Mouse (Mus musculus): ENCODE data around the gene Bahd1. TPM values are rescaled to one million over a fixed set of nuclear protein-coding genes. Genes with fewer than 3 reads are reported as not detected.

Gene Bahd1
- polyA plus RNA-seq, 1 experiment: 22.2 TPM

GRCm38 (mm10) chr2:118949699-118950098 lies 49.5 kb downstream of the Bahd1 start:
- Histone ChIP-seq H3K27ac (ENCODE audit: insufficient read depth, low read length) (no peak overlapping the region), H3K27me3 (ENCODE audit: control insufficient read depth, insufficient read depth, low read length) (no peaks in the 10 kb centered on the region), H3K36me3 (ENCODE audit: control insufficient read depth, insufficient read depth, low read length) (no peaks in the 10 kb centered on the region), H3K4me3 (ENCODE audit: extremely low read depth, insufficient read depth, insufficient read length) (no peak overlapping the region), H3K4me1 (ENCODE audit: control insufficient read depth, insufficient read depth, insufficient read length) (no peaks in the 10 kb centered on the region)
- 48% methylated on average over 3 of the region's 3 CpGs for WGBS
- no peak for DNase-seq (ENCODE audit: low read depth in 1 of 2, low spot score in 2 of 2)
- no peak for TF ChIP-seq POLR2A (IDR thresholded peaks at IDR 0.05; ENCODE audit: low read depth, low read length)
- no peak for TF ChIP-seq CTCF (IDR thresholded peaks at IDR 0.05; ENCODE audit: extremely low read depth, insufficient read depth, insufficient read length, insufficient replicate concordance)

DNA sequence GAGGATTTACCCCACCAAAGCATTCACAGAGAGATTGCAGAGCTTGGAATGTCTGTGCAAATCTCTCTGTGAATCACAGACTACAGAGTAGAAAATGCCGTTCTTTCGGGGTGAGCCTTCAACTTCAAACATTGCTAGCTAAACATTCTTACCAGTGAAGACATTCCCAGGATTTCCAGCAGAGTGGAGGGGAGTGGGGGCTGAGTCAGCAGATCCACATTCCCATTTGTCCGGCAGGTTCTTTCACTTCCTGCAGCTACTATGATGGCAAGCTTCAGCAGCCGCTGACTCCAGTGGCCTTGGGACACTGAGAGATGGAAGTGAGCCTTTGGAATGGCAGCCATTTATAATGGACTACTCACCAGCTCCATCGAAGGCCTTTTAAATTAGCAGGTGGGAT lies 56.3 kb downstream of the Bahd1 start:
- WGBS: 91% methylated on average over 5 of the region's 5 CpGs

DNA sequence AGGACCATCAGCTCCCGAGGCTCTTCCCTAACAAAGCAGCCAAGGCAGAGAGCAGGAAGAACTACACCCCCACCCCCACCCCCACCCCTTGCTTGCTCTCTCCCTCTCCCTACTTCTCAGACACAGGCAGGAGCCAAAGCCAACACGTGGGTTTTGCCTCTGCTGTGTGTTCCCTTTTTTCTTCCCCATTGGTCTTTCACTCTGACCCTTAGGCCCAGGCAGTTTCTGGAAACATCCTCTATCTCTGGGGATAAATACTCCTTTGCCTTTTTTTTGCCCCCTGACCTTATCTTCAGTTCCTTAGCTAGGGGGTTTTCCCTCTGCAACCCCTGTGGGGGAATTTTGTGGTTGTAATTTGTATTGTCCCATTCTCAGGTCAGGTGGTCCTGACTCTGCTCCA lies 59.5 kb downstream of the Bahd1 start:
- Histone ChIP-seq H3K4me1 (ENCODE audit: control insufficient read depth, insufficient read depth, insufficient read length) (no peaks in the 10 kb centered on the region), H3K36me3 (ENCODE audit: control insufficient read depth, insufficient read depth, low read length) (no peaks in the 10 kb centered on the region), H3K4me3 (ENCODE audit: extremely low read depth, insufficient read depth, insufficient read length) (no peak overlapping the region), H3K27ac (ENCODE audit: insufficient read depth, low read length) (no peak overlapping the region), H3K27me3 (ENCODE audit: control insufficient read depth, insufficient read depth, low read length) (no peaks in the 10 kb centered on the region)
- 20% methylated on average over 2 of the region's 2 CpGs for WGBS
- DNase-seq (ENCODE audit: low read depth in 1 of 2, low spot score in 2 of 2): no peak
- TF ChIP-seq CTCF (IDR thresholded peaks at IDR 0.05; ENCODE audit: extremely low read depth, insufficient read depth, insufficient read length, insufficient replicate concordance): no peak
- TF ChIP-seq POLR2A (IDR thresholded peaks at IDR 0.05; ENCODE audit: low read depth, low read length): no peak

More for the DNA sequence above, 56.3 kb downstream of the Bahd1 start:
- Histone ChIP-seq H3K36me3 (ENCODE audit: control insufficient read depth, insufficient read depth, low read length) (no peaks in the 10 kb centered on the region), H3K4me1 (ENCODE audit: control insufficient read depth, insufficient read depth, insufficient read length) (no peaks in the 10 kb centered on the region), H3K4me3 (ENCODE audit: extremely low read depth, insufficient read depth, insufficient read length) (no peak overlapping the region), H3K27ac (ENCODE audit: insufficient read depth, low read length) (no peak overlapping the region), H3K27me3 (ENCODE audit: control insufficient read depth, insufficient read depth, low read length) (no peaks in the 10 kb centered on the region)
- DNase-seq (ENCODE audit: low read depth in 1 of 2, low spot score in 2 of 2): no peak
- TF ChIP-seq POLR2A (IDR thresholded peaks at IDR 0.05; ENCODE audit: low read depth, low read length) (no peak), CTCF (IDR thresholded peaks at IDR 0.05; ENCODE audit: extremely low read depth, insufficient read depth, insufficient read length, insufficient replicate concordance) (no peak)

- Histone ChIP-seq H3K4me1 (ENCODE audit: control insufficient read depth, insufficient read depth, insufficient read length) (no peaks in the 10 kb centered on the region), H3K27ac (ENCODE audit: insufficient read depth, low read length) (no peak overlapping the region), H3K36me3 (ENCODE audit: control insufficient read depth, insufficient read depth, low read length) (no peaks in the 10 kb centered on the region), H3K4me3 (ENCODE audit: extremely low read depth, insufficient read depth, insufficient read length) (no peak overlapping the region), H3K27me3 (ENCODE audit: control insufficient read depth, insufficient read depth, low read length) (no peaks in the 10 kb centered on the region)
- TF ChIP-seq POLR2A (IDR thresholded peaks at IDR 0.05; ENCODE audit: low read depth, low read length) (no peak), CTCF (IDR thresholded peaks at IDR 0.05; ENCODE audit: extremely low read depth, insufficient read depth, insufficient read length, insufficient replicate concordance) (no peak)
- no peak for DNase-seq (ENCODE audit: low read depth in 1 of 2, low spot score in 2 of 2)
- 89% methylated on average over 2 of the region's 2 CpGs for WGBS
Observed at GRCm38 (mm10) chr2:118960413-118960812, 60.2 kb downstream of the Bahd1 start.

- no peak overlapping the region for H3K27ac ChIP-seq (ENCODE audit: insufficient read depth, low read length)
- no peak overlapping the region for H3K4me3 ChIP-seq (ENCODE audit: extremely low read depth, insufficient read depth, insufficient read length)
- no peaks in the 10 kb centered on the region for H3K36me3 ChIP-seq (ENCODE audit: control insufficient read depth, insufficient read depth, low read length)
- H3K27me3 ChIP-seq (ENCODE audit: control insufficient read depth, insufficient read depth, low read length): no peaks in the 10 kb centered on the region
- no peak for TF ChIP-seq CTCF (IDR thresholded peaks at IDR 0.05; ENCODE audit: extremely low read depth, insufficient read depth, insufficient read length, insufficient replicate concordance)
- TF ChIP-seq POLR2A (IDR thresholded peaks at IDR 0.05; ENCODE audit: low read depth, low read length): no peak
- H3K4me1 ChIP-seq (ENCODE audit: control insufficient read depth, insufficient read depth, insufficient read length): no peaks in the 10 kb centered on the region
- whole genome bisulfite sequencing: 50% methylated on average over 2 of the region's 2 CpGs
- no peak for DNase-seq (ENCODE audit: low read depth in 1 of 2, low spot score in 2 of 2)
Observed at GRCm38 (mm10) chr2:118961546-118961945, 61.4 kb downstream of the Bahd1 start.

- Histone ChIP-seq H3K4me3 (ENCODE audit: extremely low read depth, insufficient read depth, insufficient read length) (no peak overlapping the region), H3K27ac (ENCODE audit: insufficient read depth, low read length) (no peak overlapping the region), H3K36me3 (ENCODE audit: control insufficient read depth, insufficient read depth, low read length) (no peaks in the 10 kb centered on the region), H3K4me1 (ENCODE audit: control insufficient read depth, insufficient read depth, insufficient read length) (no peaks in the 10 kb centered on the region), H3K27me3 (ENCODE audit: control insufficient read depth, insufficient read depth, low read length) (no peaks in the 10 kb centered on the region)
- TF ChIP-seq POLR2A (IDR thresholded peaks at IDR 0.05; ENCODE audit: low read depth, low read length) (no peak), CTCF (IDR thresholded peaks at IDR 0.05; ENCODE audit: extremely low read depth, insufficient read depth, insufficient read length, insufficient replicate concordance) (no peak)
- 69% methylated on average over 9 of the region's 9 CpGs for WGBS
- DNase-seq (ENCODE audit: low read depth in 1 of 2, low spot score in 2 of 2): no peak
Observed at GRCm38 (mm10) chr2:118963007-118963675, 63.0 kb downstream of the Bahd1 start.

DNA sequence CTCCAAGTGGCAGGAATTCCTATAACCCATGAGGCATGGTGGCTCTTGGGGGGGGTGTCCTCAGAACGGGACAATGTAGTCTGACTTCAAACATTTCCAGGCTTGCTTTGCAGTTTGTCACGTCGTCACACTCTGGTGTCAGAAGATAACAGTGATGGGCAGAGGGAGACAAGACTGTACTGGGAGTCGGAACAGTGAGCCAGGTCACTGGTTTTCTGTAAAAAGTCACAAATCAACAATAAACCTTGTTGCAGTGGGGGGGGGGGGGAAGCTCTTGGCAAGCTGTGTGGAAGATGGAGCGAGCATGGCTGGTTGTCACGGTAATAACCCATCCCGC lies 63.5 kb downstream of the Bahd1 start:
- Histone ChIP-seq H3K36me3 (ENCODE audit: control insufficient read depth, insufficient read depth, low read length) (no peaks in the 10 kb centered on the region), H3K27me3 (ENCODE audit: control insufficient read depth, insufficient read depth, low read length) (no peaks in the 10 kb centered on the region), H3K4me1 (ENCODE audit: control insufficient read depth, insufficient read depth, insufficient read length) (no peaks in the 10 kb centered on the region), H3K4me3 (ENCODE audit: extremely low read depth, insufficient read depth, insufficient read length) (no peak overlapping the region), H3K27ac (ENCODE audit: insufficient read depth, low read length) (no peak overlapping the region)
- 86% methylated on average over 7 of the region's 7 CpGs for WGBS
- TF ChIP-seq CTCF (IDR thresholded peaks at IDR 0.05; ENCODE audit: extremely low read depth, insufficient read depth, insufficient read length, insufficient replicate concordance): no peak
- no peak for TF ChIP-seq POLR2A (IDR thresholded peaks at IDR 0.05; ENCODE audit: low read depth, low read length)
- no peak for DNase-seq (ENCODE audit: low read depth in 1 of 2, low spot score in 2 of 2)

All from spleen, adult 2 months (tissue).